Mouse (Mus musculus) lung, postnatal 0 days (tissue): ENCODE measurements around the gene Tnr.

Experiments
- CTCF ChIP-seq: IDR thresholded peaks from 2 replicates; pipeline ENCODE4 v1.5.1; 2016; ENCODE audit warnings: antibody characterized with exemption, mild to moderate bottlenecking
- EP300 ChIP-seq: IDR thresholded peaks from 2 replicates; pipeline ENCODE4 v1.6.1; 2016; ENCODE audit warnings: antibody characterized with exemption, mild to moderate bottlenecking, control low read depth

DNA sequence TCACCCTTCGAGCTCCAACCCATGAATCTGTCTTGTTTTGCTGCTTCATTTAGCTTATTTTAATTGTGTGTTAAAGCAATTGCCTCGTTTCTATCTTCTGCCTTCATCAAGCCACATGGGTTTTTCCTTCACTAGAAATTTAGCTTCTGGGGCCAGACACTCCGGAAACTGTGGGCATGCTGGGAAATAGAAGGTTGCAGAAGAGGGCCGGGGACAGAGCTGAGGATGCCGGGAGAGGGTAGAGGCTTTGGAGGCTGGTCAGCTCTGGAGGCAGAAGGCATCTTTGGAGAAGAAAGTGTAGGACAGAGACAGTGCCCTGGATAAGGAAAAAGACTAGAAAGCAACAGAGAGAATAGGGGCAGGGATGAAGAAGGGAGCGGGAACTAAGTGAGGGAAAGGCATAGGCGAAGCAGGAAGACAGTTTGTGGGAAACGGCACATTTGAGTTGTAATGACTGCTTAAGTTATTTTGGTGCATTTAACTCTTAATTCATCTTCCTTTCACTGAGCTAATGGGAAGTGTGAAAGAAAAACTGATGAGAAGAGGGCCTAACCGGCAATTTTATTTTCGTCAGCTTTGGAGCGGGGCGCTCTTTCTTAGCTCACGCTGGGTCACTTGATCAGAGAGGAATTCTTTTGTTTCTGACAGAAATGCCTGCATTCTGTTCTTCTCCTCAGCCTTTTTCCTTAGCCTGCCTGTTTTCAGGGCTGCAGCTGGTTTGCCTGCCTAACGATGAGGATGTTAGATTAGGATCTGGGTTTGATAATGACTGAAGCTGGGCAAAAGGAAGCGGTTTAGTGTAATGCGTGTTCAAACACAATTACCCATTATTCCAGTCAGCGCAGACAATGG is 28.2 kb downstream of the Tnr start:
- no peak for TF ChIP-seq EP300
- TF ChIP-seq CTCF, result no peak
